Mouse (Mus musculus) 3T3-L1 (cell line): ENCODE measurements around the gene Hoxb7.

Experiments
- DNase-seq: peaks from one replicate; pipeline ENCODE4 v3.0.0-alpha.2; 2015; ENCODE audit warnings: low read depth, low spot score

Hoxb7 gene

DNA sequence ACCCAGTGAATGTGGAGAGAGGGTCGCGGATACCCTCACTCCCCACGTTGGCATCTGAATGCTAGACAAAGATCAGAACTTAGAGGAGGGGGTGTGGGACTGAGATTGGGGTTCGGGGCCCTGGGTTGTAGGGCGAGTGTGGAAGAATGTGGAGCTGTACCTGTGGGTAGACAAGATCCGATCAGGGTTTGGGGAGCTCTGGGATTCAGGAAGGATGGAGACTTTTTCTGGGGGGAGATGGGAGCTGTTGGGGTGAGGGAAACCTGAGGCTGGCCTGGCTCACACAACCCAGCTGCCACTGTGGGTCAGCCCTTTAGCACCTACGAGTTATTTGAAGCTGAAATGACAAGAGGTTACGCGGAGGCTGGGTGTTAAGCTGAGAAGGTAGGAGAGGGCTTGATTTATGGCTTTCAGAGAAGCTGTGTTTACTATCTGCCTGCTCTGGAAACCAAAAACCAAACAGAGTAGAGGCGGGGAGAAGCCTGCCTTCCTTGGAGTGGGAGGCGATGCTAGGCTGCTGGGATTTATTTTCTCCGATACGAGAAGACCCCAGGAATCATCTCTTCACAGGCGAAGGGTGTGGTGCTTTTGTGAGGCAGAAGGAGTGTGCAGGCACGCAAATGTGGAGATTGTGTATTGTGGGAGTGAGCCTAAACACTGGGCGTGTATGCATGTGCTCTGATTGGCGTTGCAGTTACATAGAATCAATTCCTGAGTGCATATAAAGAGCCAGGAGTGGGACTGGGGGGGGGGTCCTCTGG lies 47.0 kb downstream of the Hoxb7 start:
- DNase-seq = no peak

DNA sequence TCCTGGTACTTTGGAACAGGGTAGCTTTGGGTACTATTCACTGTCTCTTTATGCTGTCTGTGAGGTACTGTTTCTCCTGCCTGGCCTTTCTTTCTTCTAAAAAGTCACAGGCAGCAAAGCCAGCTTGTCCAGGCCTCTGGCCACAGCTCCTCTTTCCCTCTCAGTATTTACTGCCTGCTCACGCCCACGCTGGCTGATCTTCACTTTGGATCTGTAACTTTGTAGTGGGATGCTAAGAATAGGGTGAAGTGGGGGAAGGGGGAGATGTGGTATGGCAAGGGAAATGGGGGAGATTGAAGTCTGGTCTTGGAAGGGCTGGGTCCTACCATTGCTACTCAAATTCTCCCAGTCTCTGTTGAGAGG lies 47.6 kb downstream of the Hoxb7 start:
- DNase-seq = no peak

DNA sequence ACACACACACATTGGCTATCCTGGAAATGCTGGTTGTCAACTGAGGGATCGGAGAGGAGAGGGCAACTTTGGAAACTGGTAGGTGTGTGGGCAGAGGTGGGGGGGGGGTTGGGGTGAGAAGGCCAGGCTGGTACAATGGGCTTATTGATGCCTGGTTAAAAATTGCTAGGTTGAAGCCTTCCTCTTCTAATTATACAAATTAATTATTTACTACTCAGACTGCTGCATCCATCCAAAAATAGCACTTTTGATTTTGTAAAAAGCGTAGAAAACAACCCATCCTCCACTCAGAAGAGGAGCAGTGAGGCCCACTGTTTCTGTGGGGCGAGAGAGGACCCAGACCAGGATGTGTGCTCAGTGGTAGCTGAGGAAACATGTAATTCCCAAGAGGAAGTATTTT lies 48.6 kb downstream of the Hoxb7 start:
- DNase-seq = no peak

DNA sequence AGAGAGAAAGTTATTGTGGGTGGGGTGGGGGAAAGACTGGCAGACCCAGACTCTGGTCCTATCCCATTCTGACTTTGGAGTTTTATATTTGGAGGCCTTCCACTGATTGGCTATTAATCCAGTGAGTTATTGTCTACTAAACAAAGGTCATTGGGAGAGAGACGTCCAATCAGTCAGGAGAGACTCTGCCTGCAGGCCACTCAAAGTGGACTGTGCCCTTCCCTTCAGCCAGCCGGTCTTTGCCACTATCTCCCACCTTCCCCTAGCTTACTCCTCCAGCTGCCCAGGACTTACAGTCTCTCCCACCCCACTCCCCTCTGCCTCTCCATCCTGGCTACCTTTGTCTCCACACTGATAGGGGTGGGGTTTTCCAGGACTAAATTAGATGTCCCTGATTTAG lies 50.2 kb downstream of the Hoxb7 start:
- DNase-seq = no peak

GRCm38 (mm10) chr11:96337026-96337425 lies 50.6 kb downstream of the Hoxb7 start:
- DNase-seq = no peak

- DNase-seq = no peak
Observed at GRCm38 (mm10) chr11:96338957-96339855, 52.8 kb downstream of the Hoxb7 start.
